Mouse (Mus musculus): Measurements from ENCODE around the gene 4921501E09Rik.

GRCm38 (mm10) chr17:33067958-33068357 is at the start of gene 4921501E09Rik:
- TF ChIP-seq CTCF (IDR thresholded peaks at IDR 0.05; ENCODE audit: control insufficient read depth, insufficient read depth, low read length) (no peak), POLR2A (IDR thresholded peaks at IDR 0.05; ENCODE audit: borderline replicate concordance, control insufficient read depth, low read depth, low read length) (no peak)
